Mouse (Mus musculus) forelimb bud, embryonic 11.5 days (tissue): Measurements from ENCODE around the gene Eef1akmt3.
"Not testable (repeated sequence)": the region's sequence is repeated elsewhere in the genome, so short reads cannot be mapped to it uniquely, and the experiment has no call there.

ENCODE experiments used
- DNase-seq: peaks from one replicate; pipeline ENCODE4 v3.0.0-alpha.2; 2012; ENCODE audit warnings: low read depth, low spot score

Eef1akmt3 gene

GRCm38 (mm10) chr10:127041274-127041766 is at the start of gene Eef1akmt3, which contains the start of gene Mettl1:
Gene Eef1akmt3 (minus strand): TSS chr10:127041513.
Gene Mettl1 (plus strand): TSS chr10:127041414.
- DNase-seq = no peak

GRCm38 (mm10) chr10:127090560-127091411 is 49.5 kb upstream of the Eef1akmt3 start:
- no peak for DNase-seq

DNA sequence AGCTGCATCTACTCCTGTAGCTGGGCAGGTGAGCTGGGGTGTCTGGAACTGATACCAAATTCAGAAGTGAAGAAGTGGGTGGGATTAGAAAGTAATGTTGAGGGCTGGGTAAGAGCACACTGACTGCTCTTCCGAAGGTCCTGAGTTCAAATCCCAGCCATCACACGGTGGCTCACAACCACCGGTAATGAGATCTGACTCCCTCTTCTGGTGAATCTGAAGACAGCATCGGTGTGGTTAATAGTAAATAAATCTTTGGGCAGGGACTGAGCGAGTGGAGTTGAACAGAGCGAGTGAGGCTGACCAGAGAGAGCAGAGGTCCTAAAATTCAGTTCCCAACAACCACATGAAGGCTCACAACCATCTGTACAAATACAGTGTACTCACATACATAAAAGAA is 44.3 kb upstream of the Eef1akmt3 start:
- DNase-seq = no peak

- DNase-seq = no peak
These were observed 43.7 kb upstream of the Eef1akmt3 start for GRCm38 (mm10) chr10:127085052-127085451.

GRCm38 (mm10) chr10:127083915-127084306 is 42.6 kb upstream of the Eef1akmt3 start:
- DNase-seq = no peak

GRCm38 (mm10) chr10:127083292-127083914 is 42.1 kb upstream of the Eef1akmt3 start:
- no peak for DNase-seq

DNA sequence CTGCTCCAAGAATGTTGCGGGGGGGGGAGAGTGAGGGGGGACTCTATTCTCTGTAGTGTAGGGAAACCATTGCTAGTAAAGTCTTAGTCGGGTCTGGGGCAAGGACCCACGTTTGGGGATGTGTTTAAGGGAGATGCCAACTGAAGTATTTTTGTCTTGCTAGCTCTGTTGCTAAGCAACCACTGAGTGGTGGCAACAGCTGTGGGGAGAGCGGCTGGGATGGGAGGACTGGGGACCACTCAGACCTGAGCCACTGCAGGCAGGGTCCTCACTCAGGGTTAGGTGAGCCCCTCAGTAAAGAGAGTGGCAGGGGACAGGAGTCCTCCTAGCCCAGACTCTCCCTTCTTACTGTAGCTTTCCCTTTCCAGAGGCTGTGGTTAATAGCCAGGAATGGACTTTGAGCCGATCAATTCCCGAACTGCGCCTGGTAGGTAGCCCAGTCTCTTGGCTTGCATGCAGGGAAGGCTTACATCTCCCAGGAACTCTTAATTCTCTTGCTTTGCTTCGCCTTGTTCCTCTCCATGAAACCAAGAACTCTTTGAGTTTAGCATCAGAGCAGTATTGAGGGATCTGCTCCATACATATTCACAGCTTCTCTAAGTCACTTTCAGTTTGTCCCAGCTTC is 40.8 kb upstream of the Eef1akmt3 start:
- DNase-seq = peak; percentile 49

DNA sequence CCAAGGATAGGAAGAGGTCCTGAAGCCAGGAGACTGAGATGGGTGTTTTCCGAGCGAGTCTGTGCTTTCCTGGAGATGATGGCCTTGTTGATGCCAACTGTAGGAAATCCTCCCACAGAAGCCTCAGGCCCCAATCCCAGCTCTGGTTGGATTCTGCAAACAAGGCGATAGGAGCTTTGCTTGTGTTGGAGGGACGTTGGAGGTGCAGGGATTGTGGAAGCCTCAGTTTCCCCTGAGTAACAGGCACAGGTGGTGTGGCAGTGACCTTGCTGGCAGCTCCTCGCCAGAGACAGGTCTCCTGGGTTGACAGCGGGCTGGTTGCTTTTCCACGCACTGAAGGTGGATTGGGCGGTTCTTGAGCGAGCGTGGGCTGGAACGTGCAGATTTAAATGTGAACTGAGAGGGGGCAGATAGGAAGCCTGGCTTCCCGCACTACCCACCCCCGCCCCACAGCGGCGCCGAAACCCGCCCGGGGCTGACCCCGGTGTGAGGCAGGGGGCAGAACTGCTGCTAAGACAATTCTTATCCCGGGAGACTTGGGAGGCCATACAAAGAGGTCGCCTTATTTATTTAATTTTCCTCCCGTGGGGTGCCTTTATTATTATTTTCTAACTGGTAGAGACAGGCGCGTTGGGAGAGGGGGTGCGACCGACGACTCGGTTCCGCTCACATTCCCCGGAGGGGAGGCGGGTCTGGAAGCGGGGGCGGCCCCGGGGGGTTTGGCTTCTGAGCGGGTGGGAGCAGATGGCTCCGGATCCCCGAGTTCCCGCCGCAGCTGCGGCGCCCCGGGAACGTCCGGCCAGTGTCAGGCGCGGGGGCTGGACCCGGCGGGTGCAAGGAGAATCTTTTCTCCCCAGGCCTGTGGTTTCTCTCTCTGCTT is 39.8 kb upstream of the Eef1akmt3 start:
- DNase-seq = no peak

GRCm38 (mm10) chr10:127079665-127080391 is 38.5 kb upstream of the Eef1akmt3 start:
- no peak for DNase-seq

DNA sequence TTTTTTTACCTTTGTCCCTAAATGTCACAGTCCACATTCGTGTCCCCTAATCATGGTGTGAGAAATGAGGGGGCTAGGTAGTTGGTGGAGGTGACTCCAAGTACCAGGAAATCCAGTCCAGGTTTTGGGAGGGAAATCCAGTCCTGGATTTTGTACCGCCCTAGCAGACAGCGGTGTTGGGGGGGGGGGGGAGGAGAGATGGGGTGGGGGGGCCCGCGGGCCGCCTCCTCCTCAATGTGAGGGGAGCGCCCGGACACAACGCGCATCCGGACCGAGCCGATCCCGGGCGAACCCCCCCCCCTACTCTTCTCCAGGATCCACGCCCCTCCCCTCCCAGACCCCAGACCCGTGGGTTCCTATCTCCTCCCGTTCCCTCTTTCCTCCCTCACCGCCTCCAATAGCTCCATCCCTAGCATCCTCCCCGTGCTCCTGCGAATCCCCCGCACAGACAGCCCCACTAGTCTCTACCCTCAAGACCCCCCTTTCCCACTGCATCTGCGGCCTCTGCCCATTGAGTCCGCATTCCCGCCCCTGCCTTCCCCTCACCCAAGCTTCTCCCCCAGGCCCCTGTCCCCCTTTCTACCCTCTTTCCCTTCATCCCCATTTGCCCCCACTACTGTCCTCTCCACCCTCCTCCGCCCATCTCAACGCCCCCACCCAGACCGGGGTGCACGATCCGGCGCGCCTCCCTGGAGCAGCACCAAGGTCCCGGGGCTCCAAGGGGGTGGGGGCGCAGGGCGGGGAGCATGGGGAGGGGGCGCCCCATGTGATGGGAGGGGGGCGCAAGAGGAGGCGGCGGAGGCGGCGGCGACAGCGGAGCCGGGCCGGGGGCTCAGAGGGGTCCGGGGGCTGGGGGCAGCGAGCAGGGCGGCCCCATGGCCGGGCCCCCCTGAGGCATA is 37.6 kb upstream of the Eef1akmt3 start:
- DNase-seq = peak; percentile 50

DNA sequence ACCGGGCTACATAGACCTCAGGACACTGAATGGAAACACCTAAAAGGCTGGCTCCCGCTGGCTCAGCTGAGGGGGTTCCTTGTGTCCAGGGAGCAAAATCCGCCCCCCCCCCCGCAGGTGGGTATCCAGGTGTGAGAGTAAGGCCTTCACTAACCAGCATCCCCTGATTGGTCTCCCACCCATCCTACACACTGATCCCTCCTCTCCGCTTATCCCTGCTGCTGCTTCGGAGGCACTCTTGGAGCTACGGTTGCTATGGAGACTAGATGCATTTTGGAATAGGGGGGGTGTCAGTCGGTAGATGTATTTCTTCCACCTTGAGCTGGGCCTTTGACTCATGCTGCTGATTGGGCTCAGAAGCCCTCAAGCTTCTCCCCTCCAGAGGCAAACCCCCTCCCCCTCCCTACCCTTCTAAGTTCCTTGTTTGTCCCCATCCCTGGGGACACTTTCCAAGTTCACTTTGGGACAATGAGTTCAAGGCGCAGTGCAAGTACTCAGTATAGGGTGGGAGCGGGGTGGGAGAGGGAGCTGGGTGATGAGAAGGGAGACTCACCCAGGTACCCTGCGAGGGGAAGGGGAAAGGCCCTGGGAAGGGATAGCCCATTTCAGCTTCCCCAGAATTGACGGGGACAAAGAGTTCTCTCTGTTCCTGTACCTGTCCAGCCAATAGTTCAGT is 36.8 kb upstream of the Eef1akmt3 start:
- no peak for DNase-seq

- no peak for DNase-seq
These were observed 36.2 kb upstream of the Eef1akmt3 start for GRCm38 (mm10) chr10:127077515-127077914.

DNA sequence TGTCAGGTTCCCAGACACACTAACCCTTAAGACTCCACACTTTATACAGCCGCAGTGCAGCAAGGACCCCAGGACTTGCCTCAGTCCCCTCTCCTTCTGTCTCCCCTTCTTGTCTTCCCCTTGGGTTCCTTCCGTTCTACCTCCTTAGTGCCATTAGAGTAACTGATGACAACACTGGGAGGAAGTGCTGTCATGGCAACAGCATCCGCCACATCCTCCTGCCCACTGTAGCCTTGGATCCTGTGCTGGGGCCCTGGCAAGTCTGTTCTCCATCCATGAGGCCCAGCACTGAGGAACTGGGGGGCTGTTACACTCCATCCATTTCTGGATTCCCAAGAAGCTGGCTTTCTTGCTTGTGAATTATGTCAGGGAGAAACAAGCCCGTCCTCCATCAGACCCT is 34.8 kb upstream of the Eef1akmt3 start:
- DNase-seq = no peak

DNA sequence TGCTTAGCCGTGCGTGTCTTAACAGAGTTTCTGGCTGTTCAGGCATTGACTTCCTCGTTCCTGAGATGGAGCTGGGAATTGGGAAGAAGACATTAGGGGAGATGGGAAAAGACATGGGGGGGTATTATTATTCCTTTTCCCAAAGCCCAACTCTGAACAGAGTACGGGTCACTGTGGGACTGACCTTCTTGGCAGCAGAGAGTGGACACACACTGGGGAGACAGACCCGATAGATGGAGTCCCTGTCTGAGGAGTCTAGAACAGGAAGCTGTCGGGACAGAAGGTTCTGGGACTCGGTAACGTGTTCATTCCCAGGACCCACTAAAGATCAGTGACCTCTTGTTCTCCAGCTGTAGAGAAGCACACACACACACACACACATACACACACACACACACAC is 34.3 kb upstream of the Eef1akmt3 start:
- DNase-seq = no peak

DNA sequence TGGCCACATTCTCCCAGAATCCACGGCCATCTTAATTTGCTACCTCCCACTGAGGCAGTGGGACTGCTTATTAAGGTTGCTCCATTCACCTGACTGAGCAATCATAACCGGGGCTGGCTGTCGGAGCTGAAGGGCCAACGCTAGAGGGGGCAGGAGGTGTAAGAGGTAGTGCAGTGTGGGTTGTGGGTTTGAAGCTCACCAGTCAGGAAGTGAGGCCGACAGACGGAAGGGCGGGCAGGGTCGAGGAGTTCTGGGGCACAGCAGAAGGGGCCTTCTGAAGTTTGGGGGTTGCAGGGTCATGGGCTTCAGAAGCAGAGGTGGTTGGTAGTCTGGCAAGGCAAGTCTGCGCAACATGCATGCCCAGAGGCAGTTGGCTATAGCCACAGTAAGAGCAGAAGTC is 33.8 kb upstream of the Eef1akmt3 start, which contains the start of gene Agap2:
TSS of gene Agap2 (plus strand) at position 205 of the 400 bp plus-strand sequence.
- DNase-seq = no peak

DNA sequence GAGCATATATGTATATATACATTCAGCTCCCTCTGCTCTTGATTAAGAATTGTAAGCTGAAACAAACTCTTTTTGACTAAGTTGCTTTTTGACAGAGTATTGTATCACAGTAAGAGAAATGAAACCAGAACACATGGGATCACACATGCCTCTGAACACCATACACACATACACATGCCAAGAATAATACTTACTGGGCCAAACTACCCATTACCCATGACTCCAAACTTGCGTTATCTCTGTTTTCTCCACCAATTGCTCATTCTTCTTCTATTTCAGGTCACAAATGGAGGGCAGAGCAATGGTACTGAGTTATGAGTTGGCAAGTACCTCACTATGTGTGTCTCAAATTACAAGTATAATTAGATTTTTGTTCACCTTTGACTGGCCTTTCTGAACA is 32.7 kb upstream of the Eef1akmt3 start:
- DNase-seq = no peak

GRCm38 (mm10) chr10:127072969-127073368 is 31.7 kb upstream of the Eef1akmt3 start:
- not testable (repeated sequence) for DNase-seq

DNA sequence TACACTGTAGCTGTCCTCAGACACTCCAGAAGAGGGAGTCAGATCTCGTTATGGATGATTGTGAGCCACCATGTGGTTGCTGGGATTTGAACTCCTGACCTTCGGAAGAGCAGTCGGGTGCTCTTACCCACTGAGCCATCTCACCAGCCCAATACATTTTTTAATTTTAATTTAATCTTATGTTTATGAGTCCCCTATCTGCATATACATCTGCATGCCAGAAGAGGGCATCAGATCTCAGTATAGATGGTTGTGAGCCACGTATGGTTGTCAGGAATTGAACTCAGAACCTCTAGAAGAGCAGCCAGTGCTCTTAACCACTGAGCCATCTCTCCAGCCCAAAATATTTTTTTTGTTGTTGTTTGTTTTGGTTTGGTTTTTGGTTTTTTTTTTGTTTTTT is 31.0 kb upstream of the Eef1akmt3 start:
- DNase-seq = not testable (repeated sequence)

- DNase-seq = no peak
These were observed 29.9 kb upstream of the Eef1akmt3 start for GRCm38 (mm10) chr10:127071203-127071602.
